Mouse (Mus musculus): ENCODE results near the gene Smim15. TPM values are rescaled to one million over a fixed set of nuclear protein-coding genes. Genes with fewer than 3 reads are reported as not detected.

Gene Smim15
- 39.4 TPM for total RNA-seq (2023)

DNA sequence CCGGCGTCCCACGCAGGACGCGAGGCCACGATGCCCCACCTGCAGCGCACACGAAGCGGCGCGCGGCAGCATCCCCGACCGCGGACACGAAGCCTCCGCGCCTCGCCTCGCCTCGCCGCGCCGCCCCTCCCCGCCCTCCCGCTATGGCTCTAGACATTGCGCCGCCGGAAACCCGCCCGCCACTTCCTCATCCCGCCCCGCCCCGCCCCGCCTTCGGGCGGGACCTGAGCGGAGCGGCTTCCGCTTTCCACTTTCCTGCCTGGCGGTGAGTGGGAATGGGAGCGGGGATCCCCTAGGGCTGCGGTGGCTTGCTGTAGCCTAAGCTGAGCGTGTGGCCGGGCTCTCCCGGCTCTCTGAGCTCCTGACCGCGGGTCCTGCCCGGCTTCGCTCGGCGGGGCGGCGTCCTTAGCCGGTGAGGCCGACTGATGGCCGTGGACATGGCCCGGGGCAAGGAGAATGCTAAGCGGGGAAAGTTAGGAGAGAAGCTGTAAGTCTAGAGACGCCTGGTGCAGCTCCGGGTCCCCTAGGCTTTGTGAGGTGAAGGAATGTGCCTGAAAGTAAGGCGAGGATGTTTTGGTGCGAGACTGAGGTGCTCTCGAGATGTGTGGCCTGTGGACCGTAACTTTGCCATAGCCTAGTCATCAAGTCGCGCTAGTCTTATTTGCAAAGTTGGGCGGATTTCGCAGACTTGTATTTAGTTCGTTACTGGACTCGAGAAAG, at the start of gene Smim15:
Smim15 (plus strand) TSS at position 225 of the 720 bp plus-strand sequence.

Other genes with a start within 250 kb of the Smim15 start
- gene Ndufaf2, start 114.2 kb downstream of the Smim15 start, total RNA-seq (2023), result 5.6 TPM
- gene Ercc8, start 114.3 kb downstream of the Smim15 start, total RNA-seq (2023), result 17.2 TPM
- 2.2 TPM for gene Elovl7, start 170.0 kb downstream of the Smim15 start, total RNA-seq (2023)

Measured in CD4-positive naive resting alpha-beta T cell, adult 57 days (primary cell).